Mouse (Mus musculus) layer of hippocampus, postnatal 10 days (tissue): ENCODE data around the gene Magi1. TPM values are rescaled to one million over a fixed set of nuclear protein-coding genes. Genes with fewer than 3 reads are reported as not detected.

Experiments used
- DNase-seq, 2 experiments: peaks; one replicate each; pipeline ENCODE4 v3.0.0; 2021; ENCODE audit warnings: low spot score in 2 of 2
- total RNA-seq, 2 experiments: library from RNA; stranded (reverse); gene quantifications; 2 replicates each; pipeline ENCODE4 v1.2.3; 2021

Magi1 gene
- total RNA-seq, 2 experiments from 2014 or later, result 51.2 to 65.8 TPM

- no peak for DNase-seq
Observed at GRCm38 (mm10) chr6:93737083-93737482, 546.6 kb downstream of the Magi1 start.

GRCm38 (mm10) chr6:93736071-93736470 lies 547.6 kb downstream of the Magi1 start:
- DNase-seq, result no peak

GRCm38 (mm10) chr6:93733800-93734199 lies 549.9 kb downstream of the Magi1 start:
- DNase-seq, result no peak

- peak in 1 of 2 experiments; percentile 34 for DNase-seq
Observed at GRCm38 (mm10) chr6:93729702-93730101, 554.0 kb downstream of the Magi1 start.

GRCm38 (mm10) chr6:93728791-93729190 lies 554.9 kb downstream of the Magi1 start:
- no peak for DNase-seq

GRCm38 (mm10) chr6:93727630-93728178 lies 556.0 kb downstream of the Magi1 start:
- no peak for DNase-seq

GRCm38 (mm10) chr6:93726829-93727455 lies 556.8 kb downstream of the Magi1 start:
- peak in 1 of 2 experiments; percentile 41 for DNase-seq

- DNase-seq, result no peak
Observed at GRCm38 (mm10) chr6:93726121-93726520, 557.6 kb downstream of the Magi1 start.

GRCm38 (mm10) chr6:93724749-93725148 lies 559.0 kb downstream of the Magi1 start:
- no peak for DNase-seq

- DNase-seq, result no peak
Observed at GRCm38 (mm10) chr6:93723226-93723625, 560.5 kb downstream of the Magi1 start.

GRCm38 (mm10) chr6:93719532-93719931 lies 564.2 kb downstream of the Magi1 start:
- DNase-seq, result no peak

- no peak for DNase-seq
Observed at GRCm38 (mm10) chr6:93718385-93718784, 565.3 kb downstream of the Magi1 start.

GRCm38 (mm10) chr6:93717826-93718375 lies 565.8 kb downstream of the Magi1 start:
- DNase-seq, result no peak

GRCm38 (mm10) chr6:93716686-93717625 lies 566.8 kb downstream of the Magi1 start:
- no peak for DNase-seq

GRCm38 (mm10) chr6:93715181-93716180 lies 568.2 kb downstream of the Magi1 start:
- peak in 1 of 2 experiments; percentile 32 for DNase-seq

GRCm38 (mm10) chr6:93704350-93704749 lies 579.4 kb downstream of the Magi1 start:
- no peak for DNase-seq

GRCm38 (mm10) chr6:93699436-93699835 lies 584.3 kb downstream of the Magi1 start:
- peak in 1 of 2 experiments; percentile 27 for DNase-seq

GRCm38 (mm10) chr6:93697956-93698355 lies 585.8 kb downstream of the Magi1 start:
- DNase-seq, result no peak

- no peak for DNase-seq
Observed at GRCm38 (mm10) chr6:93678766-93679165, 605.0 kb downstream of the Magi1 start.

GRCm38 (mm10) chr6:93666731-93667130 lies 617.0 kb downstream of the Magi1 start:
- DNase-seq, result no peak
